8 mouse cellular contexts compared by ENCODE assay signal in genomic region chr10:58675533-58675932, GRCm38 (mm10). TPM values are rescaled to one million over a fixed set of nuclear protein-coding genes. Genes with fewer than 3 reads are reported as not detected.
DNase-seq lines count a peak whose midpoint lies in the region; ATAC-seq lines count a peak whose summit lies in the region.

Gene Edar, minus strand, starts transcription at chr10:58675654.

- H3K4me3 ChIP-seq in embryonic facial prominence, embryonic 10.5 days, result peak within 1 kb of the TSS; percentile 48
- peak within 1 kb of the TSS; percentile 47 for H3K4me3 ChIP-seq in limb, embryonic 10.5 days
- H3K4me3 ChIP-seq in midbrain, embryonic 11.5 days (ENCODE audit: low read depth, low read length), result peak within 1 kb of the TSS; percentile 20

- no peaks in the 10 kb centered on the region for H3K36me3 ChIP-seq in embryonic facial prominence, embryonic 10.5 days (replicated peaks)
- no peaks in the 10 kb centered on the region for H3K36me3 ChIP-seq in limb, embryonic 10.5 days
- H3K36me3 ChIP-seq in midbrain, embryonic 11.5 days (ENCODE audit: control insufficient read depth, insufficient read depth, low read length), result no peaks in the 10 kb centered on the region

- peaks cover 11% of the 10 kb centered on the region; the same call in 1 of the 2 replicates for H3K4me1 ChIP-seq in embryonic facial prominence, embryonic 10.5 days
- H3K4me1 ChIP-seq in limb, embryonic 10.5 days, result peaks cover 19% of the 10 kb centered on the region
- H3K4me1 ChIP-seq in midbrain, embryonic 11.5 days (ENCODE audit: control insufficient read depth, insufficient read depth, low read length), result peaks cover 7% of the 10 kb centered on the region

- H3K4me2 ChIP-seq in midbrain, embryonic 11.5 days, result peak within 1 kb of the TSS; percentile 46

- H3K9me3 ChIP-seq in embryonic facial prominence, embryonic 10.5 days, result no peaks in the 10 kb centered on the region
- H3K9me3 ChIP-seq in limb, embryonic 10.5 days (replicated peaks), result no peaks in the 10 kb centered on the region
- no peaks in the 10 kb centered on the region for H3K9me3 ChIP-seq in midbrain, embryonic 11.5 days (ENCODE audit: control insufficient read depth, low read length)

- H3K27ac ChIP-seq in embryonic facial prominence, embryonic 10.5 days (replicated peaks), result no peak within 1 kb of the TSS
- no peak within 1 kb of the TSS for H3K27ac ChIP-seq in limb, embryonic 10.5 days
- no peak within 1 kb of the TSS for H3K27ac ChIP-seq in midbrain, embryonic 11.5 days (ENCODE audit: low read depth, low read length)

- DNase-seq in adrenal gland, postnatal 14 days, result peak; percentile 91
- DNase-seq in embryonic facial prominence, embryonic 10.5 days (ENCODE audit: low spot score), result peak; percentile 90
- DNase-seq in heart, adult 18-20 months, result peak; percentile 74 to 84
- peak; percentile 69 for DNase-seq in kidney, adult 11 months
- peak; percentile 92 for DNase-seq in limb, embryonic 10.5 days (ENCODE audit: low spot score)
- peak; percentile 99 for DNase-seq in midbrain, embryonic 11.5 days (ENCODE audit: low spot score, missing footprints)
- DNase-seq in spleen, adult 12 weeks (ENCODE audit: low spot score), result peak; percentile 19

- 2% methylated on average over 20 of the region's 20 CpGs for WGBS in embryonic facial prominence, embryonic 10.5 days
- WGBS in limb, embryonic 10.5 days, result 1% methylated on average over 20 of the region's 20 CpGs
- WGBS in midbrain, embryonic 11.5 days, result 2% methylated on average over 20 of the region's 20 CpGs

- peak; percentile 75 for ATAC-seq in midbrain, embryonic 11.5 days (ENCODE audit: low FRiP score)
- ATAC-seq in inflammation-experienced regulatory T-cells, adult 6 months, result no peak

- H3K27me3 ChIP-seq in embryonic facial prominence, embryonic 10.5 days (replicated peaks; ENCODE audit: low read depth, poor library complexity, severe bottlenecking), result peaks cover 22% of the 10 kb centered on the region
- peaks cover 11% of the 10 kb centered on the region; the same call in 1 of the 2 replicates for H3K27me3 ChIP-seq in limb, embryonic 10.5 days (ENCODE audit: low read depth, poor library complexity, severe bottlenecking)
- no peaks in the 10 kb centered on the region for H3K27me3 ChIP-seq in midbrain, embryonic 11.5 days (ENCODE audit: control insufficient read depth, insufficient read depth, low read length)

- peak within 1 kb of the TSS; percentile 41; the same call in 1 of the 2 replicates for H3K9ac ChIP-seq in midbrain, embryonic 11.5 days (ENCODE audit: low read length)

RNA-seq across cellular contexts. Expression of gene Edar, which starts in this region (rescaled TPM):
- 0.11 and 0.23 TPM in 2 replicates for total RNA-seq in adrenal gland, postnatal 14 days (2021)
- polyA plus RNA-seq in embryonic facial prominence, embryonic 10.5 days (2016; fragmentation: Nextera tagmentation; extraction: Ambion mirVana), result 0.38 and 0.57 TPM in 2 replicates
- total RNA-seq in heart, adult 18-20 months (2021), result under 1 TPM; 0.30 to 0.31 TPM
- 1.8 and 2.3 TPM in 2 replicates for polyA plus RNA-seq in limb, embryonic 10.5 days (2016; fragmentation: Nextera tagmentation; extraction: Ambion mirVana)
- polyA plus RNA-seq in midbrain, embryonic 11.5 days (2014; fragmentation: Nextera tagmentation; extraction: Ambion mirVana), result 0.18 and 0.59 TPM in 2 replicates
- polyA plus RNA-seq in inflammation-experienced regulatory T-cells, adult 6 months (2017; shearing (Covaris generic)), result not detected

Comparison
In these comparisons a context has a peak if more than half of its experiments do, and no peak if none do; other contexts are left out.
1. Peak in DNase-seq in adrenal gland, postnatal 14 days; RNA of the gene not detected or under 1 TPM.
2. Peak in DNase-seq and H3K4me3 ChIP-seq in embryonic facial prominence, embryonic 10.5 days; RNA of the gene not detected or under 1 TPM.
3. Peak in DNase-seq in heart, adult 18-20 months; RNA of the gene not detected or under 1 TPM.
4. Peak in DNase-seq, ATAC-seq, H3K4me3 ChIP-seq, H3K9ac ChIP-seq and H3K4me2 ChIP-seq in midbrain, embryonic 11.5 days; RNA of the gene not detected or under 1 TPM.
5. DNase-seq: peak in every context shown above with its lines; median percentile 99 in midbrain, embryonic 11.5 days; 92 in limb, embryonic 10.5 days; 91 in adrenal gland, postnatal 14 days; 90 in embryonic facial prominence, embryonic 10.5 days; 79 in heart, adult 18-20 months; 69 in kidney, adult 11 months; 19 in spleen, adult 12 weeks.